Mouse (Mus musculus): ENCODE measurements at regions not wholly inside any gene's neighbourhood (a gene's known extent, or its start where the extent isn't known, plus 50 kb on each side); places are given as distances from the start of the nearest gene placed in this dataset.
"Not testable (repeated sequence)": the region's sequence is repeated elsewhere in the genome, so short reads cannot be mapped to it uniquely, and the experiment has no call there.

DNA sequence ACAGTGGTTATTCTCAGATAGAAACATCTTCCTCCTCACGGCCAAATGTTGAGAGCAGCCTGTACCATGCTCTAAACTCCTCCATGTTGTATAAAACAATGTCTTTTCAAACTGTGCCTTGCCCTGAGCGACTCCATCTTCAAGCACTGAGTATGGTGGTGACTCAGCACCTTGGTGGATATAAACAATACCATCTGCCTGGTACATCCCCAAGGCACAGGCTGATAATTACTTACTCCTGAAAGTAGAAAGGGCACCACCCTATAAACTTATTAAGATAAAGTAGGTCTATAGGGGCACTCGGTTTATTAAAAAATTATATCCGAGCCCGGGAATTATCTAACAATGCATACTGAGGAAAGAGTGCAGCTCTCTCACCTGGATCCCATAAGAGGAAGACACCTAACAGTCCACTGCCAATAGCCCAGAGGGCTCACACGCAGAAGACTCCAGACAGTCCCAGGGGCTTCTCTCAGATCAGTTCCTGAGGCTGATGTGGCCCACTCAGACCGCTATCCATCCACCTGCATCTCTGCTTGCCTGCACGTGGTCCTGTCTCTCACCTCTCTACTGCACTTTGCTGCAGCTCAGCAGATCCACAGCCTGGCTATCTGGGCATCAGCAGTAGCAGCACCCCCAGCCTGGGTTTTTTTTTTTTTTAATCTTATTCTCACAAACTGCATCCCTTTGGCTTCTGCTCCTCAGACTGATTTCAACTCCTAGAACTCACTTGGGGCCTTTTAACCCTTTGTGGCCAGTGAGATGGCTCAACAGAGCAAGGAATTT lies 109.7 kb upstream of the Dlg1 start:
- no peak for DNase-seq (ENCODE audit: low read depth)

DNA sequence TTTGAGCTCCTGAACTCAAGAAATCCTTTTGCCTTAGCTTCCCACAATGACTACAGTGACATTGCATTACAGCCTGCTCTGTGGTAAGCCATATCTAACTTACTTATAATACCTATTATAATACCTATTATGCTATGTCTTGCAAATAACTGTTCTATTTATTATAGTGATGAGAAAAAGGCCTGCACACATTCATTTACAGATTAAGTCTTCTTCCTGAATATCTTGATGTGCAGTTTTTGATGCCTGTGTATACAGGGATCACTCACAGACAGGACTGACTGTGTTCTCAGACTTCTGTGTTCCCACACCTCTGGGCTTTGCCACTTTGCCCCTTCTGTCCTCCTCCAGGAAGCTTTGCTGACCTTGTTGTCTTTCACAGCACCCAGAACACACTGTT lies 102.8 kb upstream of the Dlg1 start:
- no peak for DNase-seq (ENCODE audit: low read depth)

DNA sequence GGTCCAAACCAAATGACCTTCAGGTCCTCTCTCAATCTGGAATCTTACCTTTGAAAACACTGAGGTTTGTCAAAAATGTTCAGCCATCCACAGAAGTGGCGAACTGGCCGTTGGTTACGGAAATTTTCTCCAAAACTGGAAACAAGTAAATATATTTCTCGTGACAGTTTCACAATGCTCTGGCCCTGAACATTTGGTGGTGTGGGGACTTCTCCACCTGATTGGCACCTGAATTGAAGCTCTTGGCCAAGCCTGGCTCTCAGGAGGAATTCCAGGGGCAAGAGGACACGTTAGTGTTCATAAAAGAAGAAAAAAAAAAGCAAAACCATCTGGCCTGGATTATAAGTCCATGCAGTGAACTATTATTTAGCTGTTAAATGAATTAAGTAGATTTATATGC lies 98.3 kb upstream of the Dlg1 start:
- peak; percentile 81 for DNase-seq (ENCODE audit: low read depth)

DNA sequence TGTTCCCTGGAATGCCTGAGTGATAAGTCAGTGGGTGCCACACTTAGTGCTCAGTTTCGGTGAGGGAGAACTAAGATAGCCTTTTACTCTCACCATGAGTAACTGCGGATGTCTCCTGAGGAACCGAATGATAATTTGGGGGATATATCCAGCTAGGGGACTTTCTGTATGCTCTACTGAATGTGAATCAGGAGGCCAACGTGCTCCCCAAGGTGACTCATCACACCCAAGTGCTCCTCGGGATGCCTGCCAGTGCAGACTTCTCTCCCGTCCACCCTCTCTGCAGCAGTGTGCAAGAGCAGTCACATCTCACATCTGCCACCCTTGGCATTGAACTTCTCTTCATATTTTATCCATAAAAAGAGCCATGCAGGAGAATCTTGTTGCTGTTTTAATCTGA lies 94.9 kb upstream of the Dlg1 start:
- DNase-seq (ENCODE audit: low read depth) = no peak

DNA sequence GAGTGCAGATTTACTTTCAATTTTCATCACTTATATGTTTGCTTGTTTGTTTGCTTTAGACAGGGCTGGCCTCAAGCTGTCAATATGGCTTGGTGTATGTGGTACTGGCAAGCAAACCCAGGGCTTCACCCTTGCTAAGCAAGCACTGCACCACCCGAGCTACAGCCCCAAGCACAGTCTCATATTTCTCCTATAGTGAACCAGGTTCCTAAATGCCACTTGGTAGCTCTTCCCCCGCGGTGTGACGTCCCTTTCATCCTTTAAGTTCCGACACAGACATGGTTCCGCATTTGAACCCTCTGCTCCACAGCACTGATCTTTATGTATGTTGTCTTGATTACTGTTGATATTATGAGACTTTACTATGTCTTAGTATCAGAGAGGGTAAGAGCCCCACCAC lies 93.4 kb upstream of the Dlg1 start:
- DNase-seq (ENCODE audit: low read depth) = no peak

DNA sequence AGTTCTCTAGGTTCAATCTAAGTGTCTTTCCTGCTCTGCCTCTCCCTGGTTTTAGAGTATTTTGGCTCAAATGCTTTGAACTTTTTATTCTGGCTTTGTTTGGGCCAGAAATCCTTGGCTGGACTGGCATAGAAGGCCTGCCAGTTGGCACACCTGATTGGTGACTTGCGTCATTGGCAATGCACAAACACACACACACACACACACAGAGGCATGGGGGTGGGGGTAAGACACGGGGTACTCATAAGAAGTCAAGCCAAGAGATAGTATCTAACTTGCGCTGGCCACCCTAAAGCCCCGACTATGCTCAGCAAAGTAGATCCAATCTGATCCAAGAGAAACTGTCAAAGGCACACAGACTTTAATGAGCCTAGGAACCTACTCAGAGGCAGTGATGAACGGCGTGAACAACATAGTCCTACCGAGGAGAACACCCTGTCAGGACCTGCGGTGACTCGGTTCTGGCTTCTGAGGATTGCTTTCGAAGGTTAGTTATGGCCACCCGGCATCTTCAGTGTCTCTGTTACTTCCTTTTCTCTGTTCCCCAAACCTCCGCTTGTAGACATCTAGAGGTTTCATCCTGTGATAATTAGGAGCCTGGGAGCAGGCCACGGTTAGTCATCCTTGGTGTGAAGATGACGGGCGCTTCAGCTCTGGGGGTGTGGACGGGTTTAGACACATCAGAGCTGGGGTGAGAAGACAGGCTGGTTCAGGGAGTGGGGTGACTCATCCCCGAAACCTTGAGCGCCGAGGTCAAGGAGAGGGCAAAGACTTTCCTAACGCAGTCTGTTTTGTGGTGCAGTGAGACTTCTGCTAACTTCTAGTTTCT lies 92.7 kb upstream of the Dlg1 start:
- DNase-seq (ENCODE audit: low read depth) = peak; percentile 79

DNA sequence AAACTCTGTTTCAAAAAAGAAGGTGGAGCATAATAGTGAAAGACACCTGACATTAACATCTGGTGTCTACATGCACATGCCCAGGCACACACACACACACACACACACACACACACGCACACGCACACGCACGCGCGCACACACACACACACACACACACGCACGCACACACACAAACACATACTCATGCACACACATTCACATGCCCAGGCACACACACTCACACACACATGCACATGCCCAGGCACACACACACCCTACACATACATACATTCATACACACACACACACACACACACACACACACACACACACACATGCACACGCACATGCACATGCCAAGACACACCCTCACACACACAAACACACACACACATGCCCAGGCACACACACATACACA lies 89.4 kb upstream of the Dlg1 start:
- DNase-seq (ENCODE audit: low read depth) = not testable (repeated sequence)

DNA sequence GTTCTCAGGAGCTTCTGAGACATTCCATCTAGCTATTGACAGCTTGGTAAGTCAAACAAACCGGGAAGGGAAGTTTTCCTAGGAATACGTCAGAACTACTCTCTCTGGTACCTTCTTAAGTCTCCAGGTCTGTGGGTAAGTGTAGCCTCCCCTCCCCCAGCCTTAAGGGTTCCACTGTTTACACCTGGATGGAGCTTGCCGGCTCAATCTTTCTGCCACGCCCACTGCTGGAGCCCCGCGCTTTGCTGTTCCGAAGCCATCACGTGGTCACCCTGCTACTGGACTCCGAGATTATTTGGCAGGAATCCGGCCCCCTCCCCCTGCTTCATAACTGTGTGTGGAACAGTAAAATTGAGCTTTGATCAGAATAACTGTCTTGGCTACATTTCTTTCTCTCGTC lies 87.6 kb upstream of the Dlg1 start:
- not testable (repeated sequence) for DNase-seq (ENCODE audit: low read depth)

DNA sequence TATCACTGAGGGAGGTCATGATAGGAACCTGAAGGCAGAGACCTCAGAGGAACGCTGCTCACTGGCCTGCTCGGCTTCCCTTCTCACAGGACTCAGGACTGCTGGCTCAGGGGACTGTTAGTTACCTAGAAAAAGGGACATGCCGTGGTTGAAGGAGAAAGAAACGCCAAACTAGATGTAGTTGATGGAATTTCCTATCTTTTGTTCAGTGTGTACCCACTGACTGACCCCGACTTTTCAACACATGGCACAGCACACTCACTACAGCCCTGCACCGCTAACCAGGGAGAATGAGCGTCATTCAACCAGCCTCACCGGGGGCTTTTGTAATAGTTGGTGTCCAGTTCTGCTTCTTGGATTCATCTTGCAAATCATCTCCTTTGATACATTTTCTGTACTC lies 86.8 kb upstream of the Dlg1 start:
- DNase-seq (ENCODE audit: low read depth) = no peak

DNA sequence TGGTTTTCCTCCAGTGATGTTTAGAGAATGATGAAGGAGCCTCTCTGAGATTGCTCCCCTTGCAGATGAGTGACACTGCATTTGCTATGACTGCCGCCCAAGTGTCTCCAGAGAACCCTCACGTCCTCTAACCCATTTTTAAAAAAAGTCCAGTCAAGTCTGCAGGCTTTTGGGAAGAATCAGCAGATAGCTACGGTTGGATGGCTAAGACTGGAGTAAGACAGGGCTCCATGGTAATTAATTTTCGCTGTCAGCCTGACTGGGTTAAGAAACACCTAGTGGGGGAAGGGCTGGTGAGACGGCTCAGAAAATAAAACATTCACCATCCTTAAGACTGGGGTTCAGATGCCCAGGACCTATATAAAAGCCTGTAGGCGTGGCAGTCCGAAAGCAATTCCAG lies 85.9 kb upstream of the Dlg1 start:
- DNase-seq (ENCODE audit: low read depth) = no peak

DNA sequence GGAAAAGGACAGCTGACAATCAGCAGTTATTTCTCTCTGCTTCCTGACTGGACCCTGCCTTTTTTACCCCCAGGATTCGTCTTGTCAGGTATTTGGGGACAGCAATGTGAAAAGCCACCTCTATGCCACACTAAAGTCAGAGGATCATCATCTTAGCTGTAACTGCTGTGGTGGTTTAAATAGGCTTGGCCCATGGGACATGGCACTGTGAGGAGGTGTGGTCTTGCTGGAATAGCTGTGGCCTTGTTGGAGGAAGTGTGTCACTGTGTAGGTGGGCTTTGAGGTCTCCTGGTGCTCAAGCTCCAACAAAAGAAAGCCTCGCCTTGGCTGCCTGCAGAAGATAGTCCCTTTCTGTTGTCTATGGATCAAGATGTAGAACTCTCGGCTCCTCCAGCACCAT lies 83.9 kb upstream of the Dlg1 start:
- no peak for DNase-seq (ENCODE audit: low read depth)

DNA sequence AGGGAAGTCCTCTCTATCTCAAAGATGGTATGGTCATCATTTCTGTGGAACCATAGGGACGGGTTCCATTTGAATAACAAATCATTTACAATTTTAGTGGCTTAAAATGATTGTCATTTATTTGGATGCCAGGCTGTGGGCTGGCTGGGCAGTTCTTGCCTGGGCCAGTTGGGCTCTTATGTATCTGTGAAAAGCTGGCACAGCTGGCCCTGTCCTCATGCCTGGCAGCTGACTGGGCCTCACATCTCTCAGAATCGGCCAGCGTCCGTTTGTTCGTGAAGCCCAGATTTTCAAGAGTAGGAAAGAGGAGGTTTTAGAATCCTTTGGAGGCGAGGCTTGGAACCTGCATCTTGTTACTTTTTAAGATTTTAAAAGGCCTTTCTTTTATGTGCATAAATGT lies 82.5 kb upstream of the Dlg1 start:
- no peak for DNase-seq (ENCODE audit: low read depth)

DNA sequence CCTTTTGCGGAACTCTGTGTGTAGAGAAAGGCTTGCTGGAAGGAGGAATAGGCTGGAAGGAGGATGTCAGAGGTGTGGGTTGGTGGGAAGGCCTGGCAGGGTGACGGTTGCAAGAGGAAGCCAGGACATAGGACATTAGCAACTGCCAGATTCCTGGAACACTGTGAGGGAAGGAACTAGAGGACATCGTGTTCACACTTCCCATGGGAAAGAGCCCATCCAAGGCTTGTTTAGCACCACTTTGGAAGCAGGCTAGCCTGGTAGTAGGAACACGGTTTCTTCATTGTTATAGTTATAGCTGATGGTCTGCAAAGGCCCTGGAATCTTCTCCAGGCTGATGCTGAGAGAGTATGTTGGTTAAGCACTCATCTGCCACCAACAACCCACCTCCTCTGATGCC lies 80.4 kb upstream of the Dlg1 start:
- no peak for DNase-seq (ENCODE audit: low read depth)

DNA sequence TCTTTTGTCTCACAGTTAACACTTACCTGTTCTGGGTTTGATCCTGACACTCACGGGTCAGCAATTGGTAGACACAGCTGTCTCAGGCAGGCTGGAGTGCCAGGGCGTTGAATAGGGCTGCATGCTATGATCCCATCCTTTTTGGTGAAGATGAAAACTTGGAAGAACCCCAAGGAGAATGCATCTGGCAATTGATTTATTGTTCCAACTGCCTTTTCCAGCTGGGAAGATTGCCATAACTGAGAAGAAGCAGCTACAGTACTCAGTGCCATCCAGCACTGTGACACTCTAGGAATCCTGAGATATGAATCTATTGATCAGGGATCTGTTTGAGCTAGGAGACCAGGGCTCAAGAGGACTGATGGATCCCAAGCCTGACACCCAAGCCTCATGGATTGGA lies 79.6 kb upstream of the Dlg1 start:
- DNase-seq (ENCODE audit: low read depth) = no peak

DNA sequence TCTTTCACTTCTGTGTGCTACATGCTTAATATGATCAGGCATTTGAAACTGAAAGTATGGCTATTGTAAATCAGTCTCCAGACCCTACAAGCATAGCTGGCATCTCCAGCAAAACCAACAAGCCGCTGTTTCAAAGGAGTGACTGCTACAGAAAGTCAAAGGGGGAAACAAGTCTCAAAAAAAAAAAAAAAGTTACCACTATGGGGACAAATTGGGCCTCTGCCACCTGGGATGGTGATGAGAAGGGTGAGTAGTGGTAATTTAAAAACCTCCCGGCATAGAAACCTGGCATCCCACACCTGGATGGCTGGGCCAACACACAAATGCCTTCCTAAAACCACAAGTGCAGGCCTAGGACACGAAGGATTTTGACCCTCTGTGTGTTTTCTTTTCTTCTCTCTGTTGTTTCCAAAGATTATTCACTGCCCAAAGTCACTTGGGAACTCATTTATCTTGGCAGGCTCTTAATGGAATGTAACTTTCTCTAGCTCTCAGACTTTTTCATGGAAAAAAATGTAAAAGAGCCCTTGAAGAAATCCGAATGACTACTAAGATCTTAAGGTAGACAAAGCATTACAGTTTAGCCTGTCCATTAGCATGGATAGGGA lies 78.9 kb upstream of the Dlg1 start:
- peak; percentile 76 for DNase-seq (ENCODE audit: low read depth)

DNA sequence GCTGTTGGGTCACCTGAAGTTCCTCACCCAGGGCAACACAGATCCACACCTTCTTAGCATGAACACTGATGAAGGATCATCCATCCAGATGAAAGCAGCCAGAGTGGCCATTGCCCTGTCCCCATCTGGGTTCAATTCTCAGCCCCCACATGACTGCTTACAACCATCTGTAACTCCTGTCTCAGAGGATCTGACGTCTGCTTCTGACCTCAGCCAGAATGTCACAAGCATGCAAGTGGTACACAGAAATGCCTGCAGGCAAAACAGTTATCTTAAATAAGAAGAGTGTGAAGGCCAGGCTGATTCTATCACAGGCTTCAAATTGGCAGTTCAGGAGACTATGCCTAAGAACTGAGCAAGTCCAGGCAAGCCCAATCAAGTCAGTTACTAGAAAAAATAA lies 76.2 kb upstream of the Dlg1 start:
- DNase-seq (ENCODE audit: low read depth) = no peak

DNA sequence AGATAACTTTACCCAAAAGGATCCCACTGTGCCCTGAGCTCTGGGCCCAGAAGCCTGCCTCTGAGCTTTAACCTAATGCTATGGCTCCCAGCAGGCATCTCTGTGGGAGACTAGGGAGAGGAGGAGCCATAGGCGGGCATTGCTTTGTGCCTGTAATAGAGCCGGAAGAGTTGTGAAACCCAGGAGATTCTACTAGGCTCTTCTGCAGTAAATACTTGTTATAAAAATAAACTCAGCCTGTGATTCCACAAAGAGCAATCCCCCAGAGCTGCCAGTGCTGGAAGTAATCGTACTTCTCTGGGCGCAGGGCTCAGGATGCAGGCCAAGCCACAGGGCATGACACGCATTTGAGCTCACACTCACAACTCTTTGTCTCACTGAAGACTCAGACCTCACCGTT lies 73.7 kb upstream of the Dlg1 start:
- DNase-seq (ENCODE audit: low read depth) = peak; percentile 78

DNA sequence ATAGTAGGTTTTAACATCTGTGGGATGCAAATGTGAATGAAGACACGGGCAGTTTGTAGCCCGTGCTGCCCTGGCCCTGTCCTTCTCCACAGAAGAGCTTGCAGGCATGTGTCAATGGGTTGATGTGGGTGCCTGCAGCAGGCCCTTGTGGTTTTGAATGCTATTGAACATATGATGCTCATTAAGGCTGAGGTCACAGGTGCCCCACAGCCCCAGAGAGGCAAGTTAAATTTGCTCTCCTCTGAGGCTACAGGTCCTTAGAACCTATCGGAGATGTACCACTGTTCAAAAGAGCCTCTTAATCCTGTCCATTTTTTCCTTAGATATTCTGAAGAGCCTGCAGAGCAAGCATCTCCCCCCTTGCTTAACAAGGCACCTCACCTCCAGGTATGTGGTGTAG lies 71.7 kb upstream of the Dlg1 start:
- no peak for DNase-seq (ENCODE audit: low read depth)

DNA sequence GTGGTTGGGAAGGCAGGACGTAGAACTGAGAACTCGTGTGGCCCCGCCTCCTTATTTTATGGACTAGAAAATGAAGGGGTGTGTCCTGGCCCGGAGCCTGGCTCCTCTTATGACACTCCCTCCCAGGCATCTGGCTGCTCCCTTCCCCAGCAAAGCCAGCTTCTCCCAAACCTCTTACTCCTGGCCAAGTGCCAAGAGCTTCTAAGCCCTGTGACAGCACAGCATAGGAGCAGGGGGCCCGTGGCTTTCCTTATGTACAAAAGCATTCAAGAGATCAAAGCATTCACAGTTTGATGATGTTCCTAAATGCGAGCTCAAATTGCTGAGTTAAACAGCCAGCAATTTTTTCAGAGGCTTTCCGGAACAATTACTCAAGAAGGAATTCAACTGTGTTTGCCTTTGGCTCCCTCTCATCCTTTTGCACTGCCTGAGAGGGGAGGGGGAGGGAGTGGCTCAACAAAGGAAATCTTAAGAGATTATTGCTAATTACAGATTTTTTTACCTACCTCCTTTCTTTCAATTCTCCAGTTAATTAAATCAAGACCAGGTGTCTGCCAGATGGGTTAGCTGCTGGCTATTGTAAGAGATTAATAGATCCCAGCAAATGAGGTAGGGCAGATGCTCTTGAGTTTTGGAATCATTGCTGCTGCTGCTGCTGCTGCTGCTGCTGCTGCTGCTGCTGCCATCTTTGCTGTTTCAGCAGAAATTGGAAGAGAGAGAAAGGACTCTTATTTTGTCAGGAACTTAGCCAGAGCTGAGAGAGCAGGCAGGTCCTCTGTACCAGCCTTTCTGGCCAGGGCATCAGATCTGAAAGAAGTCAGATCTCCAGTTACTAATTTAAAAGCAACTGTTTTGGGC lies 71.0 kb upstream of the Dlg1 start:
- DNase-seq (ENCODE audit: low read depth) = peak; percentile 57

DNA sequence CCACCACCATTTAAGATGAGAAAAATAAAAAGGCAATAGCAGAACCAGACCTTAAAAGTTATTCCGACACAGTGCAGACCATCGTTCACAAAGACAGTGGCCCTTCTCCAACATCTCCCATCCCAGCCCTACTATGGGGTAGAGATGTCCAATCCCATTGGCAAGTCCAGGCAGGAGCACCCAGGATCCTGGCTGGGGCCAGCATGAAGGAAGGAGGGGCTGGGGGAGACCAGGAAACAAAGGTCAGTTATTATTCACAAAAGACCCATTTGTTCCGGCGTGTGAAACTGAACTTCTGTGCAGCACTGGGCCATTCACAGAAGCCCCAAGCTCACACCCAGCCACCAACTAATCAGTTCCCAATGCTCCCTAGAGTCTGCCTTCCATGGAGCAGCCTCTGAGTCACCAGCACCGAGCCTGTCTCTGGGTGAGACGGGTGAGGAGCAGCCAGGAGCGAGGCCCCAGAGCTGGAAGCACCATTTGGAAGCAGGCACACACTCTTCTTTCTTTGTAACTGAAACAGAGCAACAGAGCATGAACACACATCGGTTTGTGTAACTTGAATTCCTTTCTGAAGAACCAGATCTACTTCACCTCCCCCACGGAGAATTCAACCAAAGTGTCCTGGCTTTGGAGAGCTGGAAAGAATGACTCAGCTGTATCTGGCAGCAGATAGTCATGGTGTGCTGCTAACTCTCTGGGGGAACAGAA lies 70.1 kb upstream of the Dlg1 start:
- DNase-seq (ENCODE audit: low read depth) = peak; percentile 87

DNA sequence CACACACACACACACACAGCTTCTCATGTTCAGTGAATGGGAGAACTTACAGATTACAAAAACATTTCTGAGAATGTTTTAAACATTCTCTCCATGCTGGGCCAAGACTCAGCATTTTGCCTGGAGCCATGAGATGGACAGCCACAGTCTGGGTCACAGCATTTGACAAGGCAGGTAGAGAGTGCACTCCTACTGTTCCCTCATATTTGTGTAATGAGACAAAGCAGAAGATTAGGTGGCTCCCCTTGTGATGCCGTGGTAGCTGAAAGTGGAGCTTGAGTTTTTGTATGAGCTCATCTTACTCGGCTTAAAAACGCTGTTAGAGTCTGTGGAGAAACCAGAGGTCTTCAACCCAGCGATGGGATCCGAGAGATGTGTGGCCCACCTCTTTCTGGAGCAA lies 65.3 kb upstream of the Dlg1 start:
- no peak for DNase-seq (ENCODE audit: low read depth)
